Mouse (Mus musculus) c-Kit-positive CD71-positive TER-119-positive erythroid progenitor cells, embryonic 14.5 days (primary cell): ENCODE data around the gene Gm5426.
"Not testable (repeated sequence)": the region's sequence is repeated elsewhere in the genome, so short reads cannot be mapped to it uniquely, and the experiment has no call there.

Source experiments
- DNase-seq: peaks from one replicate; pipeline ENCODE4 v3.0.0-alpha.2; 2013; ENCODE audit warnings: low spot score

The Gm5426 gene

GRCm38 (mm10) chr10:96138585-96138984, 2.2 kb downstream of the Gm5426 start:
- no peak for DNase-seq

DNA sequence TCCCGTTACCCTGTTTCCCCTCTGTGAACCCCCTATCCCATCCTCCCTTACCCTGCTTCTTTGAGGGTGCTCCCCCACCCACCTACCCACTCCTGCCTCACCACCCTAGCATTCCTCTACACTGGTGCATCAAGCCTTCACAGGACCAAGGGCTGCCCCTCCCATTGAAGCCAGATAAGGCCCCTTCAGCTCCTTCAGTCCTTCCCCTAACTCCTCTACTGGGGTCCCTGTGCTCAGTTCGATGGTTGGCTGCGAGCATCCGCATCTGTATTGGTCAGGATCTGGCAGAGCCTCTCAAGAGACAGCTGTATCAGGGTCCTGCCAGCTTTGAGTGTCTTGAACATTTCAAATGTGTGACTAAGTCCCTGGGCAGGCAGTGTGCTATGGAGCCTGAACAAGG, 2.9 kb downstream of the Gm5426 start:
- DNase-seq, result not testable (repeated sequence)

DNA sequence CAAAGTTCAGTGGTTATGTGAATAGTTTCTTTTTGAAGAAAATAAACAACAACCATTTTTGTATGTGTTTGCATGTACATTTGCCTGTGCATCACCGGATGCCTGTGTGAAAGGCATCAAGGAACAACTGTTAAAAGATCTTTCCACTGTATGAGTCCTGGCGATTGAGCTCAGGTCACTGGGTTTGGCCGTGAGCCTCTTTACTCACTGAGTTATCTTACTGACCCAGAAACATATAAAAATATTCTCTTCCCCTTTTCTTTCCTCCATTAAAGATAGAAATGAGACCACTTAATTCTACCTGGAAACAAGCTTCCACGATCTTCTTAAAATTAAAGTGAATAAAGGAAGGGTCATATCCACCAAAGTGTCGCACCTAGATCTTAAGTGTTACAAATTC, 10.2 kb downstream of the Gm5426 start:
- DNase-seq, result no peak

DNA sequence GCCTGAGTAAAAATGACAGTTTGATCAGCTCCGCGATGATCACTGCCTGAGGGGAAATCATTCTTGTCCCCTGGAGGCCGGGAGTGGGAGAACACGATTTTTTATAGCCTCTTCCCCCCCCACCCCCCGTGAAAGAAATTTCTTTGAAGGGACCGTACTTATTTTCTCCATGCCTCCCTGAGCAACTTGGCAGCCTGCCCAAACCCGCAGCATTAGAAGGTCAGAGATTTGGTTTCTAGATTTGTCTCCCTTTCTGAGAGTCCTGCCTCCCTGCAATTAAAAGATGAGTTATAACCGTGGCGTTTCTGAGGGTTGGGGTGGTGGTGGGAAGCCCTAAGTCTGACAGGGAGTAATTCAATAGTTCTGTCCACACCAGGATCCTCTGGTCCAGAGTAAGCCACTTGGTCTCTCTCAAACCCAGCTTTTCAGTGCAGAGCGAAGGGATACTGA, 11.9 kb downstream of the Gm5426 start:
- DNase-seq, result no peak

DNA sequence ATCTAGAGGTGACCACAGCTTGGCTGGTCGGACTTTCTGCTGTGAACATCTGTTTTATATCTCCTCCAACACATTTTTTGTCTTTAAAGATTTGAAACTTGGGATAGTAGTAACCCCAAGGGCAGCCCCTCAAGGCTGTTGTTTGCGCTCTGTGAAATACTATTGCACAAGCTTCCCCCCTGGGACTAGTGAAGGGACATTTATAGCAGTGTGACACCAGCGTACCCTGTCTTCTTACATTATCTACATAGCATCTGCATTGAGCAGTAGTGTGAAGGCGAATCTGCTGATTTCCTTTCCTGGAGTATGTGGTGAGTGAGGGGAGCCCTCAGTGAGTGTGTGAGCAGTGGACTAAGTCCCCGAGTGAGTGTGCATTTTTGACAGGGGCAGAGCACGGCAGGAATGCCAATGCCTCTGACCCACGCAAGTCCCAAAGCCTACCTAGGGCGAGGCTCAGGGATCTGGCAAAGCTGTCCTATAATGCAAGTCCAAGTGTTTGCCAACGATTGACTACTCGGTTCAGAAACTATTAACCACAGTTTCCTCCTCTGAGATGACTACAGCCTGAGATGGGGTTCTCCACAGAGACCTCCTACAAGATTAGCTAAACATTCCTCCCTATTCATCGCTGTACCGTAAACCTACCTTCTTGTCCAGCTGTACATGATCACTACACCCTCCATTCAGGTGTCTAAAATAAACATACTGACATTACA, 14.2 kb downstream of the Gm5426 start:
- no peak for DNase-seq

DNA sequence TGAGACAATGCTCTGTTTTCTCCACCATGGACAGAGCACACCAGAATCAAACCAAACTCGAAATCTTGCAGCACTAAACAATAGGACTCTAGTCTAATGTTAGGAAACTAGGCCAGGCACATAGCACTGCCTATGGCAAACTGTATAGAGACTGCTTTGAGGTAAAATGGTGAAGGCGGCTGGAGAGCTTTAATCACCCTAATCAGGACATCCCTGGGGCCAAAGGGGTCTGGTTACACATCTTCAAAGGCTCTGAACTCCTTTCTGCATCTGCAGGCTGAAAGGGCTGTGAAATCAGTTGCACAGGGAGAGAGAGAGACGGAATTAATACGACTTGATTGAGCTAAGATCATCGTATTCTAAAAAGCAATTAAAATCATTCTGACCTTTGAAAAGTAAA, 16.9 kb downstream of the Gm5426 start:
- DNase-seq, result no peak

DNA sequence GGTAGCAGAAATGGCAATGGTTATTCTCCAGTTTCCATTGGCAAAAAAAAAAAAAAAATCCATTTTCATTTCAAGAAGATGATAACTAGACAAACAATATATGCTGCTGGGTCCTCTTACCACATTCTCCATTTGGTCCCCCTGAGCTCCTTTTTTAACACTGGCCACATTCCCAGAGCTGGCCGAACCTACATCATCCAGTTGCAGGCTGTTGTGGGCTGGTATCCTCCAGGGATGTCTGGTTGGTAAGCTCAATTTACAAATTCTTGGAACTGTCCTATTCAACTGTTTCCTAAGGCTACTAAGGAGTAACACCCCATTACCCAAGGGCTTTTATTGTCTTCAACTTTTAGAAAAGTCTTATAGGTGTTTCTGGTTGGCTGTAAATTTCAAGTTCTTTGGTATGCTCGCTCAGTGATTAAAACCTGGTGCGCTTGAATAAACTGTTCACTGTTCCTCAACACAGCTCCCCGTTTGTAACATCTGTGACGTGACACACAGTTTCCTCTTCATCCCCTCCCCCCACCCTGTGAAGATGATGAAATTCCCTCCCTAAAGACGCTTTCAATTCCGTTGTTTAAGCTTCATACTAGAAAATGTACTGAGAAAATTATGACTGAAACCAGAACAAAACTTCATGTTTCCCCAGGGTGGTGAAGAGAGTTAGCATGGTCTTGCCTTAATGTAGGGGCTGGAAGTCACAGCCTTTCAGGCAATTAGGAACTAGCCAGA, 26.7 kb downstream of the Gm5426 start:
- DNase-seq, result no peak

- DNase-seq, result no peak
Observed at GRCm38 (mm10) chr10:96163791-96164190, 27.4 kb downstream of the Gm5426 start.

- no peak for DNase-seq
Observed at GRCm38 (mm10) chr10:96165260-96165659, 28.9 kb downstream of the Gm5426 start.

DNA sequence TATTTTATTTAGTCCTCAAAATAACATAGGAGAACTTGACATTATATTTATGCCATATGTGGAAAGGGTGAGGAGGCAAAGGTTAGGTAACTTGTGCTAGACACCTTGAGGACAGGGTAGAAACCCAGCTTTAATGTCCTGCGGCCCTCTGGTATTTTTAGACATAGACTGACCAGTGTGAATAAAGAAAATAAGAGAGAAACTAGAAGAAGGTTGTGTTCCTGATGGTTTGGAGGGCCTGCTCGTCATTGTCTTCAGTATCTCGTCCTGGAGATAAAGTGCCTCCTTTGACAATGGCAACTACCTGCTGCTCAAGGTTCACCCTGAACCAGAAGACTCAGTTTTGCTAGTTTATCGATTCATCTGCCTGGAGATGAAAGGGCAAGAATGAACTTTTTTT, 32.6 kb downstream of the Gm5426 start:
- DNase-seq, result no peak

DNA sequence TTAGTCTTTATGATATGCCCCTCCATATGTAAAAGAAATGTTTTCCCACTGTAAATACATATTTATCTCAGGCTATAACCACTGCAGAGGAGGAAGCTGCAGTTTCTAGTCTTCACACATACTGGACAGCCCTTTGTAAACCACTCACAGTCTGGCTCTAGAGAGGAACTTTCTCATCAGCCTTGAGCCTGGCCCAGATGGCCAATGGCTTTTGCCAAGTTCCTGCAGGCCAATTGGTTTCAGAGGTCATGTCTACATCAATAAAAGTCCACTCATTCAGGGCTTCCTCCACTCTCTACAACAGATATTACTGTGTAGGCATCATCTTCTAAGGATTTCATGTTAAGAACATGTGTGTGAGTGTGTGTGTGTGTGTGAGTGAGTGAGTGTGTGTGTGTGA, 35.1 kb downstream of the Gm5426 start:
- DNase-seq, result no peak

- DNase-seq, result no peak
Observed at GRCm38 (mm10) chr10:96172964-96173363, 36.6 kb downstream of the Gm5426 start.

GRCm38 (mm10) chr10:96173771-96174170, 37.4 kb downstream of the Gm5426 start:
- DNase-seq, result no peak

DNA sequence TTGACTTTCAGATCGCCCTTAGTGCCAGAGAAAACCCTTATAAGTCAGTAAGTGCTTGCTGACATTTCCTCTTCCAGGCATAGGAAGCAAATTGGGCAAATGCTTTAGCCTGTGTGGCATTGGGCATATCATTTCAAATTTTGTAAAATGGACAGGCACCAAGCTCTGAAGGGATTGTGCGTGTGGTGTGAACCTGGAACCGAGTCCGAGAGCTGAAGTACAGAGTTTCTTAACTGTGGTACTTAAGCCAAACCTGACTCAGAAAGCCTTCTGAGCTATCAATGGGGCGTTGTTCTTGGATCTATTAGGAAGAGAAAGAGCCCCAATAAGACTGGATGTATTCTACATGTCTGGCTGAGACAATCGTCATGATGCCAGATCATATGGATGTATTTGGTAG, 40.5 kb downstream of the Gm5426 start:
- DNase-seq, result no peak

GRCm38 (mm10) chr10:96180554-96181397, 44.4 kb downstream of the Gm5426 start:
- no peak for DNase-seq

DNA sequence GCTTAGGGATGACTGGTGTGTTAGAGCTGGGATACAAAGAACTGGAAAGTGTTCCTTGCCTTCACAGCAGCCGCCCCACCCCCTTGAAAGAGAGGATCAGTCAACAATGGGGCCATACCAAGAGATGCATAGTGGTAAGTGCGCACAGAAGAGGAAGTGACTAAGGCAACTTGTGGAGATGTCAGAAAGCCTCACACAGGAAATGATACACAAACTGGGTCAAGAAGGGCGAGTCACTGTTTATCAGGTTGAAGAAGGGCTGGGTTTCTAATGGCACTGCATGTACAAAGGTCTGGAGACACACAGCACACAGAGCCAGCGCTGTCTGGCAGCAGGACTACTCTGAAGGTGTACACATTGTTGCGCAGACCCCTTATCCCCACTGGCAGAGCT, 45.0 kb downstream of the Gm5426 start:
- DNase-seq, result no peak

DNA sequence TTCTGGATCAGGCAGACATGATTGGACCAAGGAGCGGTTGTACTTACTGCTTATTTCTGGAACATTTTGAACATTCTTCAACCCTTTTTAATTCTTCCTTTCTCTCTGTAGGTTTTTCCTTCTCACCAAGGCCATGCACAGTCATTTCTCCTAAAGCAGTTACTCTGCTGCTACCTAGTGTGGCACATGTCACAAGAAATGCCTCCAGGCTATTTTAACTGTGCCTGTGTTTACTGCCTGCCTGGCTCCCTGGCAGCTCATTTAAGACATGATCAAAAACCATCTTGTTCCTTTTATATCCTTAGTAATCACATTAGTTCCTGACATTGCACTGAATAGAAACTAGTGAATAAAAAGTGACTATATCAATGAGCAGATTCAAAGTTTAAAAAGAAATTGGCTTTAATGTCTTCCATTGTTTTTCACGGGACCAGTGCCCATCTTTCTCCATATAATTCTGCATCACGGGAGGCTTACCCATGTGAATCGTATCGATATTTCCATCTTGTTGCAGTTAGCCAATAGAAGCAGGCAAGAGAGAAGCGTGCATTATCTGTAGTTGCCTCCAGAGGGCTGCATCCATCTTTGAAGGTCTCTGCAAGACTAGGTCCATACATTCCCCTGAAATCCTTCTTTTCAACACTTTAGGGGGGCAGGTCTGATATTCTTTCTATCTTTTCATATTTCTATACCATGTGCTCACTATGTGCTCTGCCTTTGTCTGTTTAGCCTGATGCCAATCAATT, 45.7 kb downstream of the Gm5426 start:
- DNase-seq, result no peak

GRCm38 (mm10) chr10:96185026-96185425, 48.6 kb downstream of the Gm5426 start:
- no peak for DNase-seq

- no peak for DNase-seq
Observed at GRCm38 (mm10) chr10:96185601-96186000, 49.2 kb downstream of the Gm5426 start.
